36 mouse cellular contexts compared by ENCODE assay signal in genomic region chr16:91202989-91203388, GRCm38 (mm10). TPM values are rescaled to one million over a fixed set of nuclear protein-coding genes. Genes with fewer than 3 reads are reported as not detected.
"Had no signal": no experiment of that assay in that cellular context is flagged by ENCODE, and none has a peak within 500 bp of the region (broad histone marks: within the 10 kb centered on the region; RNA-seq: fewer than 3 reads in every experiment).

No protein-coding gene starts in this region.

- H3K9me3 ChIP-seq: heart, embryonic 13.5 days; heart, embryonic 15.5 days; hindbrain, embryonic 12.5 days; kidney, embryonic 15.5 days; limb, embryonic 13.5 days; limb, embryonic 15.5 days; liver, embryonic 12.5 days had no signal

- H3K4me1 ChIP-seq: heart, embryonic 13.5 days; heart, embryonic 15.5 days; hindbrain, embryonic 12.5 days; kidney, embryonic 15.5 days; limb, embryonic 13.5 days; limb, embryonic 15.5 days; liver, embryonic 12.5 days had no signal

- ATAC-seq: hindbrain, postnatal 0 days; intestine, embryonic 16.5 days; liver, embryonic 12.5 days had no signal

- H3K36me3 ChIP-seq: heart, embryonic 13.5 days; heart, embryonic 15.5 days; hindbrain, embryonic 12.5 days; kidney, embryonic 15.5 days; limb, embryonic 13.5 days; limb, embryonic 15.5 days; liver, embryonic 12.5 days had no signal

- H3K4me3 ChIP-seq: heart, adult 2 months; heart, embryonic 13.5 days; heart, embryonic 15.5 days; hindbrain, embryonic 12.5 days; kidney, embryonic 15.5 days; left cerebral cortex, adult 2 months; limb, embryonic 13.5 days; limb, embryonic 15.5 days; liver, embryonic 12.5 days had no signal

- H3K9ac ChIP-seq: heart, embryonic 13.5 days; heart, embryonic 15.5 days; hindbrain, embryonic 12.5 days; hindbrain, embryonic 14.5 days; kidney, embryonic 15.5 days; limb, embryonic 13.5 days; limb, embryonic 15.5 days; liver, embryonic 12.5 days; liver, embryonic 14.5 days had no signal

- H3K27ac ChIP-seq: heart, adult 2 months; heart, embryonic 13.5 days; heart, embryonic 15.5 days; hindbrain, embryonic 12.5 days; hindbrain, embryonic 14.5 days; hindbrain, postnatal 0 days; kidney, embryonic 15.5 days; kidney, postnatal 0 days; left cerebral cortex, adult 2 months; limb, embryonic 13.5 days; limb, embryonic 15.5 days; liver, embryonic 12.5 days; liver, embryonic 14.5 days had no signal

- DNase-seq: gastrocnemius, postnatal 14 days; gastrocnemius, postnatal 36 days; heart, adult 11 months; heart, adult 2 months; heart, postnatal 14 days; heart, postnatal 36 days; kidney, adult 11 months; kidney, adult 2 months; kidney, adult 9 months; kidney, postnatal 14 days; kidney, postnatal 36 days; layer of hippocampus, postnatal 36 days had no signal

- H3K4me2 ChIP-seq: heart, embryonic 11.5 days; heart, embryonic 13.5 days; heart, embryonic 15.5 days; hindbrain, embryonic 12.5 days; hindbrain, embryonic 14.5 days; kidney, embryonic 15.5 days; limb, embryonic 13.5 days; limb, embryonic 15.5 days; liver, embryonic 12.5 days had no signal

RNA-seq across cellular contexts. Expression of gene Olig2, which starts 22.3 kb away (rescaled TPM):
- total RNA-seq: gastrocnemius, adult 18-20 months; gastrocnemius, adult 8-10 months; gastrocnemius, postnatal 14 days; gastrocnemius, postnatal 36 days; heart, adult 2 months; heart, postnatal 14 days; heart, postnatal 36 days; hematopoietic stem cell, adult 5-6 weeks; liver, adult 2 months had no signal
- polyA plus RNA-seq: gonadal fat pad, adult 2 months; heart, adult 2 months; heart, embryonic 13.5 days; heart, embryonic 15.5 days; heart, postnatal 0 days; intestine, embryonic 14.5 days; intestine, embryonic 16.5 days; kidney, embryonic 15.5 days; kidney, postnatal 0 days; large intestine, adult 2 months; limb, embryonic 11.5 days; limb, embryonic 13.5 days; limb, embryonic 15.5 days; liver, adult 2 months; liver, embryonic 12.5 days; liver, embryonic 14.5 days; liver, embryonic 16.5 days had no signal
